In the genomic region with DNA sequence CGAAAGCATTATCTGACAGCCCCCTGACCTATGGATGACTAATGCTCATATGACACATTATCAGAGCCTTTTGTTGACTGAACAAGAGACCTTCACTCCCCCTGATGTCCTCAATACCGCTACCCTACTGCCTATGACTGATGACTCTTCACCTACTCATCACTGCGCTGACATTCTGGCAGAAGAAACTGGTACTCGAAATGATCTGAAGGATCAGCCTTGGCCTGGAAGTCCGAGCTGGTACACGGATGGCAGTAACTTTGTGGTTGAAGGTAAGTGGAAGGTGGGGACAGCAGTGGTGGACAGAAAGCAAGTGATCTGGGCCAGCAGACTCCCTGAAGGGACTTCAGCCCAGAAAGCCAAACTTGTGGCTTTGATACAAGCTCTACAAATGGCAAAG, we compare ENCODE assay signal across 8 mouse cellular contexts. TPM values are rescaled to one million over a fixed set of nuclear protein-coding genes. Genes with fewer than 3 reads are reported as not detected.
DNase-seq lines count a peak whose midpoint lies in the region.
"Had no signal": no experiment of that assay in that cellular context is flagged by ENCODE, and none has a peak within 500 bp of the region (broad histone marks: within the 10 kb centered on the region; RNA-seq: fewer than 3 reads in every experiment).

No protein-coding gene starts in this region.

- peak; percentile 54 for DNase-seq in adrenal gland, adult 2 months
- DNase-seq in adrenal gland, adult 8-10 months = peak; percentile 42
- peak; percentile 13 for DNase-seq in adrenal gland, postnatal 14 days
- peak; percentile 7 for DNase-seq in adrenal gland, postnatal 36 days
- peak; percentile 64 for DNase-seq in heart, adult 11 months

RNA-seq across cellular contexts. Expression of a gene that starts 19.7 kb away (rescaled TPM):
- 10 to 100 TPM; 22.2 to 26.7 TPM for total RNA-seq in adrenal gland, adult 2 months (2021)
- 7.8 and 8.8 TPM in 2 replicates for polyA plus RNA-seq in adrenal gland, adult 2 months (2012; rRNA removed)
- 10 to 100 TPM; 27.9 to 31.7 (median 29.1) TPM for total RNA-seq in adrenal gland, adult 8-10 months (2022)
- 21.3 and 24.0 TPM in 2 replicates for total RNA-seq in adrenal gland, postnatal 14 days (2021)
- total RNA-seq in adrenal gland, postnatal 36 days (2021) = 10 to 100 TPM; 23.1 to 26.8 TPM
- total RNA-seq: CH12.LX, MEL had no signal
- polyA plus RNA-seq: G1E had no signal

Comparison
In these comparisons a context has a peak if more than half of its experiments do, and no peak if none do; other contexts are left out.
1. Peak in every context shown above with its lines: DNase-seq.
2. DNase-seq: peak in every context shown above with its lines; median percentile 64 in heart, adult 11 months; 54 in adrenal gland, adult 2 months; 42 in adrenal gland, adult 8-10 months; 13 in adrenal gland, postnatal 14 days; 7 in adrenal gland, postnatal 36 days.